Mouse (Mus musculus): ENCODE results near the gene Wdr73. TPM values are rescaled to one million over a fixed set of nuclear protein-coding genes. Genes with fewer than 3 reads are reported as not detected.

Wdr73 gene
- polyA plus RNA-seq, 1 experiment: 10.7 TPM

DNA sequence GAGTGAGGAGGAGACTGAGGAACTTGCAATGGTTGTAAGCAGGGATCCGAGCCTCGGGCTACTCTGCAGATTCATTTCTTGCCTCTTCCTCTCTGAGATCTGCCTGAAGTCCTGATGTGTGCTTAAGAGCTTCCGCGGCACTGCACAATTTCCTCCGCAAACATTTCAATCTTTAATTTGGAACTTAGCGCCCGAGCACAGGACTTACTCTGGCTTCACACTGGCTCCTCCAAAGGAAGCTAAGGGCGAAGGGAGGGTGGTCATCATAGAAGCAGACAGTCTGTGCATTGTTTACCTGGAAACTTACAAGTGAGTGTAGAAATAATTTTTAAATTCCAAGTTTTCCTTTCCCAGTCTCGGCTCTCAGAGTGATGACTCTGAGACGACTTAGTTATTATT, 54.8 kb downstream of the Wdr73 start:
- Histone ChIP-seq H3K4me3 (ENCODE audit: insufficient read depth, low read length) (peak overlapping the region; percentile 40), H3K27ac (ENCODE audit: insufficient read depth, low read depth, low read length) (peak overlapping the region; percentile 75), H3K4me1 (ENCODE audit: control insufficient read depth, insufficient read depth, low read length) (peaks cover 32% of the 10 kb centered on the region)
- TF ChIP-seq POLR2A (IDR thresholded peaks at IDR 0.05; ENCODE audit: borderline replicate concordance, low read depth, low read length): no peak
- no peak for TF ChIP-seq CTCF (IDR thresholded peaks at IDR 0.05; ENCODE audit: low read depth, low read length)

DNA sequence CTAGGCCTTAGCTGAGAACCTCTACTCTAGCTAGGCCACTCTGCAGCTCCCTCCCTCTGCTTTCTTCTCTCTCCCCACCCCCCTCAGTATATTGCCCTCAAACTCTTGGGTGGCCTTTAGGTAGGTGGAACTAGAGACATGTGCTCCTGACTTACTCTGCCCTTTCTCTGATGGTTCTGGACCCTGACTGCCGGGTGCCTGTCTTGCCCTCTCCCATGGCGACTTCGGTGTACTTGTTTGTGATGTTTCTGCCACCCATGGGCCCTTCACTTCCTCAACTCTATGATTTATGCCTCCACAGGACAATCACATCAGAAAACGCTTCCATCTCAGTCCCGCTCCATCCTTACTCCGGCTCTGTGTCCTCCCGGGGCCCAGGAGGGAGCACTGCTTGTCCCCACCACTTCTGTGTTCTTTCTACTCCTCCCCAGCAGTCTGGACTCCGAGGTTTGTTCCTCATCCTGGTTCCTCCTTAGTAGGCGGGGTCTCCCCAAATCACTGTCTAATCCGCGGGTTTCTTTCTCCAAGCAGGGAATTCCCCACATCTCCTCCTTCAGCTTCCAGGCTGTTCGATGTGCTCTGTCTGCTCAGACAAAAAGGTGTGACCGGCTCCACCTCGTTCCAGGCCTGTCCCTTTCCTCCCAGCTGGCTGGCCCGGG, 55.3 kb downstream of the Wdr73 start:
- TF ChIP-seq CTCF (IDR thresholded peaks at IDR 0.05; ENCODE audit: low read depth, low read length) (no peak), POLR2A (IDR thresholded peaks at IDR 0.05; ENCODE audit: borderline replicate concordance, low read depth, low read length) (no peak)
- peak overlapping the region; percentile 40 for H3K4me3 ChIP-seq (ENCODE audit: insufficient read depth, low read length)
- peak overlapping the region; percentile 75 for H3K27ac ChIP-seq (ENCODE audit: insufficient read depth, low read depth, low read length)
- peaks cover 37% of the 10 kb centered on the region for H3K4me1 ChIP-seq (ENCODE audit: control insufficient read depth, insufficient read depth, low read length)

DNA sequence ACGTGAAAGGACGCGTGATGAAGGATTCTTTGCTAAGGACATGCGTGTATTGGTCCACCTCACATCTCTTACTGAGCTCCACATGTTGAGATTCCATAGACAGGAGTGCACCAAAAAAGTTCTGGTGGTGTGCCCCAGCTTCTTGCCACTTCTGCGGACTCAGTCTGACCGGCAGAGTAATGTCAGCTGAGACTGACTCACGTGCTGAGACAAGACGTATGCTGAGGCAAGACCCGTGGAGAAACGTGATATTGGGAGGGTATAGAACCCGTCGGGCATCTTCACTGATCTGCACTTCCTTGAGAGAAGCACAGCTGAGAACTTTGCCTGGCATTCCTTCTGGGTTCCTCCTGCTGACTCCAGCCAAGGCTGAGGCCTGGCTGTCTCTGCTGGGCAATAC, 56.4 kb downstream of the Wdr73 start:
- no peak overlapping the region for H3K4me3 ChIP-seq (ENCODE audit: insufficient read depth, low read length)
- TF ChIP-seq CTCF (IDR thresholded peaks at IDR 0.05; ENCODE audit: low read depth, low read length) (no peak), POLR2A (IDR thresholded peaks at IDR 0.05; ENCODE audit: borderline replicate concordance, low read depth, low read length) (no peak)
- peaks cover 42% of the 10 kb centered on the region for H3K4me1 ChIP-seq (ENCODE audit: control insufficient read depth, insufficient read depth, low read length)
- H3K27ac ChIP-seq (ENCODE audit: insufficient read depth, low read depth, low read length): no peak overlapping the region

DNA sequence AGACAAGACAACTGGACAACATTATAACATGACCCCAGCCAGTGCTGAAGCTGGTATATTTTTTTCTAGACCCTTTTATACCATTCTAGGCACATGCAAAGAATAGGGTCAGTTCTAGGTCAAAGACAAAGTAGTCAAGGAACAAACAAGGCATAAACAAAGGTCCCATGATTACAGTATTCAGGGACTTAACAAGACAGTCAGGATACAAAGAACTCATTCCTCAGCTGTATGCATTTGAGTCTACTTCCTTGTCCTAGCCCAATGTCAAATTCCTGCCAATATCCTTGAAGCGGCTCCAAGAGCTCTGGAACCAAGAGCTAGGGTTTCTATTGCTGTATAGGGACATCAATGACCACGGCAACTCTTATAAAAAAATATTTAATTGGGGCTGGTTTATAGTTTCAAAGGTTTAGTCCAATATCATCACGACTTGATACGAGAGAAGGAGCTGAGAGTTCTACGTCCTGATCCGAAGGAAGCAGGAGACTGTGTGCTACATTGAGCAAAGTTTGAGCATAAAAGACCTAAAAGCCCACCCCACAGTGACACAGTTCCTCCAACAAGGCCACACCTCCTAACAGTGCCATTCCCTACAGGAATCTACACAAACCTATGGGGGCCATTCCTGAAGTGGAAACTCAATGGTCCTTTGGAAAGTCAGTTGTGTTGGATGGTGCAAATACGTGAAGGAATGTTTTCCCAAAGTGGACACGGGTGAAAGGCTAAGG, 57.0 kb downstream of the Wdr73 start:
- H3K4me3 ChIP-seq (ENCODE audit: insufficient read depth, low read length): no peak overlapping the region
- H3K4me1 ChIP-seq (ENCODE audit: control insufficient read depth, insufficient read depth, low read length): peaks cover 40% of the 10 kb centered on the region
- no peak for TF ChIP-seq POLR2A (IDR thresholded peaks at IDR 0.05; ENCODE audit: borderline replicate concordance, low read depth, low read length)
- no peak for TF ChIP-seq CTCF (IDR thresholded peaks at IDR 0.05; ENCODE audit: low read depth, low read length)
- H3K27ac ChIP-seq (ENCODE audit: insufficient read depth, low read depth, low read length): no peak overlapping the region

DNA sequence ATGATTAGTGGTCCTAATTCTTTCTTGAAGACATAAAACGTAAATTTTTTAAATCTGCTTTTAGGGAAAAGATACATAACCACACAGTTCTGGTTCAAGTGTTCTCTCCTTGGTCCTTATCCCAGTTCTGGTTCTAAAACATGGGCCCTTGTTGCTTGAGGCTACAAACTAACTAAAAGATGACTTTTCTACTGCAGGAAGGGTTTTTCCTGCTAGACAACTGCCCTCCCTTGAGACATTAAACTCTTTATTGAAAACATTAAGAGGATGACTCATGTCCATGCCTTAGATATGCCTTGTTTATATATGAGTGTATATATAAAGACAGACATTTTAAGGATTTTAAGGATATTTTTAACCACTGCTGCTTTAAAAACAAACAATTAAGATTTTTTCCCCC, 57.9 kb downstream of the Wdr73 start:
- H3K27ac ChIP-seq (ENCODE audit: insufficient read depth, low read depth, low read length): no peak overlapping the region
- TF ChIP-seq CTCF (IDR thresholded peaks at IDR 0.05; ENCODE audit: low read depth, low read length) (no peak), POLR2A (IDR thresholded peaks at IDR 0.05; ENCODE audit: borderline replicate concordance, low read depth, low read length) (no peak)

DNA sequence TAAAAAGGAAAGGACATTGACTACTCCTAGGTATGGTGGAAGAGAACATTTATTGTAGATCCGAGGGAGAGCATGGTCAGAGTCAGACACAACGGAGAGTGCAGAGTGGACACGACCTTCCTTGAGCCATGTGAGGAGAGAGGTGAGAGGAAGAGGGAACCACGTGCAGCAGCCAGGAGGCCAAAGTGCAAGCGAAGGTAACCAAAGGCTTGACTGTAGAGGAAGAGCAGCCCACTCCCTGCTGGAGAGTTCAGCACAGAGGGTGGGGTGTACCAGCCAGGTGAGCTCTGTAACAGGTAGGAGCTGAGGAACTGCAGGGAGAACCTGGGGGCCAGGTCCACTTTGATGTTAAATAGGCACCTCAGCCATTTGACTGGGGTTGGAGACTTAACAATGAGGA, 58.9 kb downstream of the Wdr73 start:
- no peak for TF ChIP-seq POLR2A (IDR thresholded peaks at IDR 0.05; ENCODE audit: borderline replicate concordance, low read depth, low read length)
- TF ChIP-seq CTCF (IDR thresholded peaks at IDR 0.05; ENCODE audit: low read depth, low read length): no peak
- no peak overlapping the region for H3K27ac ChIP-seq (ENCODE audit: insufficient read depth, low read depth, low read length)
- peaks cover 49% of the 10 kb centered on the region for H3K4me1 ChIP-seq (ENCODE audit: control insufficient read depth, insufficient read depth, low read length)
- no peak overlapping the region for H3K4me3 ChIP-seq (ENCODE audit: insufficient read depth, low read length)

More for the DNA sequence above, 57.9 kb downstream of the Wdr73 start:
- H3K4me3 ChIP-seq (ENCODE audit: insufficient read depth, low read length): no peak overlapping the region
- H3K4me1 ChIP-seq (ENCODE audit: control insufficient read depth, insufficient read depth, low read length): peaks cover 45% of the 10 kb centered on the region

DNA sequence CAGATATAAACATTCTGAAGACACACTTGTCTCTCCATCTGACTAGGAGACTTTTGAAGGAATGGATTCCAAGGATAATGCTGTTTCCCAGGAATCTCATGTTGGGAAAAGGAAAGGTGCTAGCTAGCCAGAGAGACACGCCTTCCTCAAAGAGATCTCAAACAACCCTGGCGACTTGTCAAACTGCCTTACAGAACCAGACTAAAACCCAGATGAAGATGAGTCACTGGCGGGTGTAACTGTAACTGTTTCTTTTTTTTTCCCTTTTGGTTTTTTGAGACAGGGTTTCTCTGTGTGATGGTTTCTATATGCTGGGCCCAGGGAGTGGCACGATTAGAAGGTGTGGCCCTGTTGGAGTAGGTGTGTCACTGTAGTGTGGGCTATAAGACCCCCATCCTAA, 60.1 kb downstream of the Wdr73 start:
- Histone ChIP-seq H3K4me1 (ENCODE audit: control insufficient read depth, insufficient read depth, low read length) (peaks cover 50% of the 10 kb centered on the region), H3K4me3 (ENCODE audit: insufficient read depth, low read length) (no peak overlapping the region), H3K27ac (ENCODE audit: insufficient read depth, low read depth, low read length) (peak overlapping the region; percentile 48)
- TF ChIP-seq CTCF (IDR thresholded peaks at IDR 0.05; ENCODE audit: low read depth, low read length): no peak
- no peak for TF ChIP-seq POLR2A (IDR thresholded peaks at IDR 0.05; ENCODE audit: borderline replicate concordance, low read depth, low read length)

Other genes starting within 250 kb of the Wdr73 start
- 14.6 and 16.7 TPM in 2 replicates for gene Crtc3, start 212.4 kb downstream of the Wdr73 start, polyA plus RNA-seq (2012; ENCODE audit: insufficient read depth, insufficient read length, missing spikeins)
- 243 and 284 TPM in 2 replicates for gene Iqgap1, start 75.3 kb downstream of the Wdr73 start, polyA plus RNA-seq (2012; ENCODE audit: insufficient read depth, insufficient read length, missing spikeins)
- 2.1 and 3.6 TPM in 2 replicates for gene Zscan2, start 40.3 kb downstream of the Wdr73 start, polyA plus RNA-seq (2012; ENCODE audit: insufficient read depth, insufficient read length, missing spikeins)
- gene Nmb, start 3.8 kb upstream of the Wdr73 start, polyA plus RNA-seq (2012; ENCODE audit: insufficient read depth, insufficient read length, missing spikeins): 3.0 and 4.2 TPM in 2 replicates
- 99.2 and 105 TPM in 2 replicates for gene Sec11a, start 46.5 kb upstream of the Wdr73 start, polyA plus RNA-seq (2012; ENCODE audit: insufficient read depth, insufficient read length, missing spikeins)
- gene Zfp592, start 92.4 kb upstream of the Wdr73 start, polyA plus RNA-seq (2012; ENCODE audit: insufficient read depth, insufficient read length, missing spikeins): 23.5 and 23.6 TPM in 2 replicates
- gene Alpk3, start 156.3 kb upstream of the Wdr73 start, polyA plus RNA-seq (2012; ENCODE audit: insufficient read depth, insufficient read length, missing spikeins): 0.16 TPM in 1 of 2 replicates, not detected in the other
- not detected in 2 replicates for gene Slc28a1, start 213.5 kb upstream of the Wdr73 start, polyA plus RNA-seq (2012; ENCODE audit: insufficient read depth, insufficient read length, missing spikeins)

All from bone marrow macrophage, adult 2 months (primary cell).